Mouse (Mus musculus) G1E (cell line): Measurements from ENCODE around the gene N4bp1.

Source experiments
- CTCF ChIP-seq: IDR thresholded peaks from 2 replicates; pipeline ENCODE4 v1.5.1; 2012; ENCODE audit warnings: low read depth, low read length, inconsistent platforms, mixed read lengths
- GATA1 ChIP-seq: IDR thresholded peaks from 2 replicates; pipeline ENCODE4 v1.6.1; 2012; ENCODE audit warnings: borderline replicate concordance, low read length, inconsistent platforms, mixed read lengths

- TF ChIP-seq CTCF: no peak
- TF ChIP-seq GATA1: no peak
Observed at GRCm38 (mm10) chr8:86922141-86922540, 37.1 kb upstream of the N4bp1 start.
